Mouse (Mus musculus) stomach, embryonic 16.5 days (tissue): ENCODE data around the gene Kcne3. TPM values are rescaled to one million over a fixed set of nuclear protein-coding genes. Genes with fewer than 3 reads are reported as not detected.

ENCODE experiments used
- ATAC-seq: fragments of 200-750 bp; cut with Nextera tagmentation; 2 replicates; pipeline ENCODE4 v1.8.0; 2017; ENCODE audit warnings: moderate number of reproducible peaks, moderate TSS enrichment; ENCODE audit not compliant: insufficient read depth, low FRiP score
- H3K27ac ChIP-seq: fragments of 300-500 bp; sonication (generic); 2 replicates; pipeline ENCODE4 v1.5.1; 2014; ENCODE audit warnings: low read length
- H3K27me3 ChIP-seq: fragments of 300-500 bp; sonication (generic); 2 replicates; pipeline ENCODE4 v1.6.1; 2014; ENCODE audit warnings: low read length, control low read depth, mixed read lengths; ENCODE audit not compliant: control insufficient read depth, insufficient read depth
- H3K36me3 ChIP-seq: fragments of 300-500 bp; sonication (generic); 2 replicates; pipeline ENCODE4 v1.6.1; 2014; ENCODE audit warnings: low read length; ENCODE audit not compliant: control insufficient read depth, insufficient read depth
- H3K4me1 ChIP-seq: fragments of 300-500 bp; sonication (generic); 2 replicates; pipeline ENCODE4 v1.6.1; 2014; ENCODE audit warnings: low read length, control low read depth, mixed read lengths; ENCODE audit not compliant: control insufficient read depth, insufficient read depth
- H3K4me2 ChIP-seq: fragments of 300-500 bp; sonication (generic); 2 replicates; pipeline ENCODE4 v1.6.1; 2014; ENCODE audit warnings: low read depth, low read length, mixed read lengths
- H3K4me3 ChIP-seq: fragments of 300-500 bp; sonication (generic); replicated peaks from 2 replicates; pipeline ENCODE4 v1.5.1; 2014; ENCODE audit warnings: mild to moderate bottlenecking, low read length
- H3K9ac ChIP-seq: fragments of 300-500 bp; sonication (generic); 2 replicates; pipeline ENCODE4 v1.6.1; 2014; ENCODE audit warnings: low read length
- H3K9me3 ChIP-seq: fragments of 300-500 bp; sonication (generic); replicated peaks from 2 replicates; pipeline ENCODE4 v1.6.1; 2016; ENCODE audit warnings: low read length, control low read depth; ENCODE audit not compliant: control insufficient read depth
- WGBS: fragments of 180-500 bp; shearing (Covaris S2); extraction: QIAGEN DNeasy Blood & Tissue Kit; methylation state at CpG from one replicate; pipeline ENCODE4 v1.1.7; 2014; 5-methylcytosine and 5-hydroxymethylcytosine counted together
- polyA plus RNA-seq: library from polyadenylated mRNA; unstranded; fragments of >200 nt; fragmentation: Nextera tagmentation; extraction: Ambion mirVana; gene quantifications from 2 replicates; pipeline ENCODE4 v1.2.1, GENCODE M21; 2015

Gene Kcne3
- 13.9 and 17.1 TPM in 2 replicates for polyA plus RNA-seq

DNA sequence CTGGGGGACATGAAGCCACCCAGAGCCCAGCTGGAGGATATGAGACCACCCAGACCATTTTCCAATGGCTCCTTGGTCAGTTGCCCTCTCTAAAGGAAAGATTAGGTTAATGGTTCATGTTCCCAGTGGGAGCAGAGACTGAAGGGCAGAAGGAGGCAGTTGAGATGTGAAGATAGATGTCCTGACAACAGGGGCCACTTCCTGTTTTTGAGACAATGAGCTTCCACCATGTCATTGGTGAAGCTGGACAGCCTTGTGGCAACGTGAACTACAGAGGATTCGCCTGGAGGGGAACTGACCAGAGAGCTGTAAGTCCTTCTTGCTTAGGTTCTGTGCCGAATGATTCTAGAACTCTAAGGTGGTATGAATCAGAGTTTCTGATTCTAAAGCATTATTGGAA is at the start of gene Kcne3:
Gene Kcne3, plus strand, starts transcription at position 234 of the 400 bp plus-strand sequence.
- no peak within 1 kb of the TSS for H3K27ac ChIP-seq
- peaks cover 9% of the 10 kb centered on the region; the same call in 1 of the 2 replicates for H3K27me3 ChIP-seq
- 65% methylated on average over 3 of the region's 3 CpGs for WGBS
- H3K4me3 ChIP-seq, result no peak within 1 kb of the TSS
- no peak for ATAC-seq
- H3K36me3 ChIP-seq, result no peaks in the 10 kb centered on the region
- no peaks in the 10 kb centered on the region for H3K9me3 ChIP-seq
- no peak within 1 kb of the TSS for H3K4me2 ChIP-seq
- peaks cover 14% of the 10 kb centered on the region for H3K4me1 ChIP-seq
- H3K9ac ChIP-seq, result no peak within 1 kb of the TSS

DNA sequence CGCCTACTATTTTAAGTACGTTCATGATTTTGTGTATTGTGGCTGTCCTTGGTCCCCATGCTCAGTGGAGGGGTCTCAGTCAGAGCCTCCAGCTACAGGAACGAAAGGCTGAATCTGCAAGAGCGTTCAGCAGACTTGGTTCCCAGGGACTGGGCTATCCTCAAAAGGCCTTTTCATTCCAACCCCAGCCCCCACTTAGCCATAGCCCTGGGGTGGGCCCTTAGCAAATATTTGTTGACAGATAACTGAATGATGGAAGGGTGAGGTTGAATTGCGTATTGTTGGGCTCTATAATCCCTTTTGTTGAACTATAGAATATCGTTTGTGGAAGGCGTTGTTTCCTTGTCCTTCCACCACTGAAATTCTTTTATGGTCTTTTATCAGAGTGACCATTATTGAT is 49.8 kb upstream of the Kcne3 start:
- ATAC-seq, result peak; percentile 86
- no peaks in the 10 kb centered on the region for H3K9me3 ChIP-seq
- no peak overlapping the region for H3K27ac ChIP-seq
- H3K9ac ChIP-seq, result no peak overlapping the region
- H3K4me1 ChIP-seq, result no peaks in the 10 kb centered on the region; the same call in 1 of the 2 replicates
- 67% methylated on average over 7 of the region's 7 CpGs for WGBS
- no peak overlapping the region for H3K4me2 ChIP-seq
- no peak overlapping the region for H3K4me3 ChIP-seq
- no peaks in the 10 kb centered on the region for H3K36me3 ChIP-seq
- H3K27me3 ChIP-seq, result no peaks in the 10 kb centered on the region

DNA sequence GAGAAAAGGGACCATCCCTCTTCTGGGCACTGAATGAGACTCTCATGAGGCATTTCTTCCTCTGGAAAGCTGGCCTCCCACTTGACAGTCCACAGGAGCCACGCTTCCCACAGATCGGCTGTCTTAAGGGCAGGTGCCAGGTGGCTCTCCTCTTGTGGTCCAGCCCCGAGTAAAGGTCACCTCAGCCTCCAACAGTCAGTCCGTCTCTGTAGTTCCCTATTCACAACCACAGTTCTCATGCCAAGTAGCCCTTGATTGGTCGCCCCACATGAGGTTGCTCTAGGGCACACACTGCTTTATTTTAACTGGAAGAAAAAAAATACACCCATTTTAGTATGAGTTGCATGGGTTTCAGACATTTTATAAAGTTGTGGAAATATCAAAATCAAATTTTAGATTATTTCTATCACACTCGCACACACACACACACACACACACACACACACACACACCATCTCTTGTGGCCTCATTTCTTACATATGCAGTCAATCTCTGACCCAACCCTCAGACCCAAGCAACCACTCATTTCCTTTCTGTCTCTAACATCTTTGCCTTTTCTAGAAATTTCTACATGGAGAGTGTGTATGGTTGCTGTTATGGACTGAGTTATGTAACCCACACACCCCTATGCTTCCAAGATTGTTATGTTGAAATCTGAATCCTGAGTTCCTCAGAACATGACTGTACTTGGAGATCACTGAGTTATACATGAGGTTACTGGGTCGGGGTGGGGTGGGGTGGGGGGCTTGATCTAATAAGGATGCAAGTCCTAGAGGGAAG is 47.9 kb upstream of the Kcne3 start:
- Histone ChIP-seq H3K36me3 (no peaks in the 10 kb centered on the region), H3K4me3 (no peak overlapping the region), H3K9ac (no peak overlapping the region), H3K4me2 (no peak overlapping the region), H3K9me3 (no peaks in the 10 kb centered on the region), H3K4me1 (no peaks in the 10 kb centered on the region), H3K27ac (no peak overlapping the region), H3K27me3 (no peaks in the 10 kb centered on the region)
- 67% methylated on average over 7 of the region's 7 CpGs for WGBS
- no peak for ATAC-seq

DNA sequence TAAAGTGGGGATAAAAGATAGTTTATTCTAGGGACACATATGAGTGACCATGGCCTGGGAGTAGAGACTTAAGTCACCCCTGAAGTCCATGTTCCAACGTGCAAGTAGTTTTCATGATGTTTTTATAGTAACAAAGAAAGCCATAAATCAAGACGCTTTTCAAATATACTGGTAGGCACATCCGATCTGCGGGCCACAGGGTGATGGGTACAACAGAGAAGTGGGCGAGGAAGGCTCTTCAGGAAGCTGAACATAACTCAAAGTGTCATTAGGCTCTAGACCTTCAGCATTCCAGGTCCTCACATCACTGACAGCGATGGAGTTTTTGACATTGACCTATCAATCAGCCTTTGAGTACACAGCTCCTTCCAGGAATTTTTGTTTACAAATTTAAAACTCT is 45.7 kb upstream of the Kcne3 start:
- no peak overlapping the region for H3K27ac ChIP-seq
- no peaks in the 10 kb centered on the region for H3K9me3 ChIP-seq
- H3K27me3 ChIP-seq, result no peaks in the 10 kb centered on the region
- H3K4me3 ChIP-seq, result no peak overlapping the region
- no peak overlapping the region for H3K9ac ChIP-seq
- WGBS, result 37% methylated on average over 6 of the region's 6 CpGs
- no peak overlapping the region for H3K4me2 ChIP-seq
- ATAC-seq, result no peak
- no peaks in the 10 kb centered on the region for H3K36me3 ChIP-seq
- no peaks in the 10 kb centered on the region for H3K4me1 ChIP-seq

DNA sequence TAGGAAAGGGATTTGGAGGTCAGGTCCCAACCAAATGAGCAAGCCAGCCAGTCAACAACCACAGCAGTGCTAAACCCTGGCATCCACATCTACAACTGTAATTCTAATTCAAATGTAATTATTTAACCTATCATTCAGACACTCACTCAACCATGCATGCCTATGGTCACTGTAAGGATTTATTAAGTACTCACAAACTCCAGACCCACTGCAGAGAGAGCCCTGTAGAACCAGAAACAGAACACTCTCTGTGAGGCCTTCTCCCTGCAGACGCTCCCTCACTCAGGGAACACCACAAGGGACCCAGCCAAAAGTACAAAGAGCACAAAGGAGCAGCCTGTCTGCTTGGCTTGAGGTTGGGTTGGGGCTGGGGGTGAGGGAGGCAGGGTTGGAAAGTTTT is 43.9 kb upstream of the Kcne3 start:
- H3K36me3 ChIP-seq, result no peaks in the 10 kb centered on the region
- peak; percentile 13; the same call in 1 of the 2 replicates for ATAC-seq

DNA sequence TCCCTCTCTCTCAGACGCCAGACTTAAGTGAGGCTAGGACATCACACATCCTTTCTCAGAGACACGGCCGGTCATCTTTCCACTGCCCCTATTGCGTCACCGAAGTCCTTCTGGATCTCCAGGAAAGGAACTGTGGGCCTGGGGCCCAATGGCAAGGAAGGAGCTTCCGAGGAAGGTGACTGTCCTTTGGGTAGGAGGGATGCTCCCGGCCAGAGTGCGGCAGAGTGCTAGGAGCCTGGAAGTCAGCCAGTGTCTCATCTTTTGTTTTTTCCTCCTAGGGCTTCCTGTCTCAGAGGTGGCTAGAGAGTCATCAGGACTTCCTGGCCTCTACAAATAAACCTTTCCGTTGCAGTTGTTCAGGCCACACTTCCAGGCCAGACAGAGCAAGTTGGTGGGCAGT is 39.3 kb upstream of the Kcne3 start:
- H3K4me3 ChIP-seq, result no peak overlapping the region
- no peaks in the 10 kb centered on the region for H3K36me3 ChIP-seq
- no peak overlapping the region for H3K9ac ChIP-seq
- no peaks in the 10 kb centered on the region for H3K4me1 ChIP-seq
- H3K27me3 ChIP-seq, result no peaks in the 10 kb centered on the region
- H3K9me3 ChIP-seq, result no peaks in the 10 kb centered on the region
- H3K4me2 ChIP-seq, result no peak overlapping the region
- no peak for ATAC-seq
- no peak overlapping the region for H3K27ac ChIP-seq
- WGBS, result 73% methylated on average over 9 of the region's 9 CpGs

More for the DNA sequence above, 43.9 kb upstream of the Kcne3 start:
- H3K27me3 ChIP-seq, result no peaks in the 10 kb centered on the region
- H3K9ac ChIP-seq, result no peak overlapping the region
- no peaks in the 10 kb centered on the region for H3K9me3 ChIP-seq
- no peaks in the 10 kb centered on the region for H3K4me1 ChIP-seq
- 78% methylated on average over 1 of the region's 1 CpGs for WGBS
- no peak overlapping the region for H3K4me3 ChIP-seq
- H3K27ac ChIP-seq, result no peak overlapping the region
- no peak overlapping the region for H3K4me2 ChIP-seq

DNA sequence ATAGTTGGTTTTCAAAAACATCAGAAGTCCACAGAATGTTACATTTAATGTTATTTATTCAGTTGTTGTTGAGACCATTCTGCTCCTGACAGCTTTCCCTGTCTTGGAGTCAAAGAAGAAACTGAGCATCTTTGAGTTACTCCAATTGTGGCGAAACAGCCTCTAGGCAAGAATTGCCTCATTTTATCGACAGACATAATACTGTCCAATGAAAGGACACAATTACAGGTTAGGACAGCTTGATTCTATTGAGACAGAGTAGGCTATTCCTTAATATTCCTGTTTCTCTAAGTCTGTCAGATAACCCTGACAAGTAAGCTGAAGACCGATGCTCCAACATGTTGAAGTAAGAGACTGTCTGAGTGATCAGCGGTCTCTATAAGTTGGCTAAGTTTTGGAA is 38.2 kb upstream of the Kcne3 start:
- no peak overlapping the region for H3K4me2 ChIP-seq
- no peaks in the 10 kb centered on the region for H3K4me1 ChIP-seq
- H3K4me3 ChIP-seq, result no peak overlapping the region
- 94% methylated on average over 4 of the region's 4 CpGs for WGBS
- no peak overlapping the region for H3K27ac ChIP-seq
- no peak overlapping the region for H3K9ac ChIP-seq
- H3K36me3 ChIP-seq, result no peaks in the 10 kb centered on the region
- no peak for ATAC-seq
- H3K27me3 ChIP-seq, result no peaks in the 10 kb centered on the region
- no peaks in the 10 kb centered on the region for H3K9me3 ChIP-seq

DNA sequence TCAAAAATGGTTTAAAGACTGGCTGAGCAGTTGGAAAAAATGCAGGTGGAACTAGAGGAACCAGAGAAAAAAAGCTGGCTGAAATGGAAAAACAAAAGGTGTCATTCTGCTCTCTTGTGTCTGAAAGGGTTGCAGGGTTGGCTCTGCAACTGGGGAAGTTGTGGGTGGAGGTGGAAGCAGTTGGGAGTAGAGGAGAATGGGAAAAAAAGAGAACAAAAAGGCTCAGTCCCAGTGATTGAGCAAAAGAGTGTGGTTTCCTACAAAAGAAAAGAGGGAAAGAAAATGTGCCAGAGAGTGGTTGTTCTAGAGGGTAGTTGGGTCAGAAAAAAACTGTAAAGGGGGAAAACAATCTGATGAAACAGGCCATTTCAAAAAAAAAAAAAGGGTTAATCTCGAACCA is 35.7 kb upstream of the Kcne3 start:
- no peak overlapping the region for H3K9ac ChIP-seq
- 69% methylated on average over 1 of the region's 1 CpGs for WGBS
- H3K36me3 ChIP-seq, result no peaks in the 10 kb centered on the region
- H3K4me1 ChIP-seq, result no peaks in the 10 kb centered on the region
- ATAC-seq, result no peak
- H3K4me2 ChIP-seq, result no peak overlapping the region
- H3K4me3 ChIP-seq, result no peak overlapping the region
- no peak overlapping the region for H3K27ac ChIP-seq
- H3K9me3 ChIP-seq, result no peaks in the 10 kb centered on the region
- no peaks in the 10 kb centered on the region for H3K27me3 ChIP-seq

DNA sequence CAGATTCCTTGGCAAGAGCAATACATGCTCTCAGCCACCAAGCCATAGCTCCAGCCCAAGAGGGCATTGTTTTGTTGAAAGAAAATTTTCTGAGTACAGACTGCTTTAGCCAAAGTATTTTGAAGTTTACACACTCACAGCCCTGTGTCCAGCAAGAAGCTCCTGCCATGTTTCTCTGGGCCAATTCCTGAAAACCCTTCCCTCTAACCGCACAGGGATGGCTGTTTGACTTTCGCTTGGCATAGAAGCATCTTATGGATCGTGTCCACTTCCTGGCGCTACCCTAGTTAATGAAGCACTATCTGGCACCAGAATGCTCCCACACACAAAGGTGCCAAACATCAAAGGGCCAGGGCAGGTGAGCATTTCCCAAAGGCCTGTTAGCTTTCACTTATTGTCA is 27.7 kb upstream of the Kcne3 start:
- Histone ChIP-seq H3K4me1 (no peaks in the 10 kb centered on the region), H3K4me3 (no peak overlapping the region), H3K27ac (no peak overlapping the region), H3K4me2 (no peak overlapping the region), H3K27me3 (no peaks in the 10 kb centered on the region), H3K36me3 (no peaks in the 10 kb centered on the region), H3K9me3 (no peaks in the 10 kb centered on the region), H3K9ac (no peak overlapping the region)
- WGBS, result 85% methylated on average over 4 of the region's 4 CpGs
- no peak for ATAC-seq
